Mouse (Mus musculus) thymus, postnatal 25 days (tissue): ENCODE results near the gene Nop2.

Experiments
- DNase-seq: peaks from one replicate; pipeline ENCODE4 v3.0.0; 2022

Gene Nop2

GRCm38 (mm10) chr6:125179601-125180000, 47.9 kb downstream of the Nop2 start:
- no peak for DNase-seq

DNA sequence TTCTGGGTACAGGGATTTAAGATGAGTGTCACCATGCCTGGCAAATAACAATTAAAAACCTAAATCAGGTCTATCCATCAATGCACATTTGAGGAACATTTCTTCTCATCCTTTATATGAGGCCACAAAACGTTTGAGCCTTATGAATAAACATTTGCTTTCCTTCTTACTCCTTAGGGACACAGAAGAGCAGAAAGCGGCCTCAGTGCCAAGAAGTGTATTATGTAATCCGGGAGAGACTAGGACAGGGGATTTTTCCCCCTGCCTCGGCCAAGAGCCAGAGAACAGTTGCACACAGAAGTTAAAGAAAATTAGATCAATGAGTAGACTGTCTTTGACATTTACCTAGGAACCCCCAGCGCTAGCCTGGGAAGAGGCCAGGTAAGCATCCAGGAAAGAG, 50.4 kb downstream of the Nop2 start:
- DNase-seq: no peak

DNA sequence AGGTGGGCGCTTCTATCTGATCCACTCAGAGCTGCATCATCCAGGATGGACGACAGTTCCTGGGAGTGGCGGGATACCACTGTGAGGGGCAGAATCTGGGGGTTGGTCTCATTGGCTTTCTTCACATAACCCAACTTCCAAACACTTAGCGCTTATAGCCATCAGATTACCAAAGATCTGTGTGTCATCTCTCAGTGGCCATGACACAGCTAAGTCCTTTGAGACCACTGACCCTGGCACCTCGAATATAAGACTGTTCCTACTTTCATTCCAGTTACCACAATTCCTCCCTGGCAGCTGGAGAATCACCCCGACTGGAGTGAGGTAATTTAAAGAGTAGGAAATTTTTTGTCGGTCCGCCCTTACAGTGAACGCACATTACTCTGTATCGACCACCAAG, 54.5 kb downstream of the Nop2 start:
- no peak for DNase-seq

DNA sequence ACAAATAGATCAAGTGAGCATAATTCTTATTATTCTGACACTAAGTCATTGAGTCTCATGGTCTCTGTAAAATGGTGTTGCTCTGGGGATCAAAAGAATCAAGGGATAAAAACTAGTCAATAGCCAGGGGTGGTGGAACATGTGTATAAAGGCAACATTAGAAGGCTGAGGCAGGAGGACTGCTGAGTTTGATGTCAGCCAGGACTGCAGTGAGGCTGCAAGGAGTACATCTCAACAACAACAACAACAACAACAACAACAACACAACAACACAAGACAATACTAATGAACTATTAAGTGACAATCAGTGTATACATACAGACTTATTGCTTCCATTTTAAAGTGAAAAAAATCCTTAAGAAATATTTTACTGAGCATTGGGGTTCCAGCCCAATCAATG, 59.1 kb downstream of the Nop2 start:
- no peak for DNase-seq

DNA sequence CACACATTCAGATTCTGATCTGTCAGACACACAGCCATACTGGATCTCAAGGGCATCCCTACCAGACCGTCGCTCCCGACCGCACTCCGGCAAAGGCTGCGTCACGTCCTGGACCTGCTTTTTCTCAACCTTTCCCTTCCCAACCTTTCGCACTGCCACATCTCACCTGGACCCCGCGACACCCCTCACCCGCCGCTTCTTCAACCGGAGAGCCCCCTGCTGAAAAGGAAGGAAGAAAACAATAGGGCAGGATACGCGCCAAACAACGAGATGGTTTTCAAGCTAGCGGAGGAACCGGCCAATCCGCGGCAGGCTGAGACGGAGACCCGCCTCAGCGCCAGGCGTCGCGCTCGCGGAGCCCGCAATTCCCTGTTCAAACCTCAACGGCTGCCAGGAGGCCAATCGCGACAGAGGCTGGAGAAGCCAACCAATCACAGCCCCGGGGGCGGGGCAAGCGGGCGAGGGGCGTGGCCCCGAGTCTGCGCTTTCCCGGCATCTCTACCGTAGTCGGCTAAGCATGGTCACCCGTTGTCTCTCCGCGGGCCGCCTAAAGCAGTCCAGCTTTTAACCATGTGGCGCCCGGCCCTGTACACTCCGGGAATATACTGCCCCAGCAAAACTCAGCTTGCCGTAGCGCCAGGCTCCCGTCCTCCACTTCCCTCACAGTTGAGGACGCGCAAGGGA, 59.8 kb downstream of the Nop2 start, which contains the start of the genes Ncapd2 and Mrpl51:
Gene Ncapd2 (minus strand): TSS at position 370 of the 684 bp plus-strand sequence.
Gene Mrpl51 (plus strand): TSS at position 470 of the 684 bp plus-strand sequence.
- DNase-seq: peak; percentile 98

GRCm38 (mm10) chr6:125192016-125192714, 60.5 kb downstream of the Nop2 start:
- peak; percentile 88 for DNase-seq

GRCm38 (mm10) chr6:125192841-125193240, 61.1 kb downstream of the Nop2 start:
- DNase-seq: no peak

- no peak for DNase-seq
These were observed 61.7 kb downstream of the Nop2 start for GRCm38 (mm10) chr6:125193390-125193789.
